Mouse (Mus musculus) G1E (cell line): ENCODE results near the gene Cmah.

Experiments used
- CTCF ChIP-seq: IDR thresholded peaks from 2 replicates; pipeline ENCODE4 v1.5.1; 2012; ENCODE audit warnings: low read depth, low read length, inconsistent platforms, mixed read lengths
- GATA1 ChIP-seq: IDR thresholded peaks from 2 replicates; pipeline ENCODE4 v1.6.1; 2012; ENCODE audit warnings: borderline replicate concordance, low read length, inconsistent platforms, mixed read lengths
- TAL1 ChIP-seq: conservative IDR thresholded peaks from 2 replicates; pipeline ENCODE4 v1.6.1; 2012; ENCODE audit warnings: low read depth, low read length, inconsistent platforms, mixed read lengths

DNA sequence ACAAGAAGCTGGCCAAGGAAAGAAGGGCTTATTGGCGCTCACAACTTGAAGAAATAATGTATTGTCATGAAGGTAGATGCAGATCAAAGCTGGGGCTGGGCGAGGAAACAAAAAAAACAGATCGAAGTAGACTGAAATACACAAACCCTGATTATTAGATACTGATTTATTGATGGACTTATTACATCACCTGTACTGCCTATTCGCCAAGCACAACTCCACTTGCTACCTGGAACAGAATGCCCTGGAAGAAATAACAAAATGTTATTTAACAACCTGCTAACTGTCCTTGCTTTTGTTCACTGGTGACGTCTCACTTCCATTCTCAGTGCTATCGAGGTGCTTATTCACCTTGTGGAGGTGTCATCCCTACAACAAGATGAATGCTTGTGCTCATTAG, 38.0 kb downstream of the Cmah start:
- no peak for TF ChIP-seq CTCF
- TF ChIP-seq GATA1 = no peak
- TF ChIP-seq TAL1 = no peak
